Mouse (Mus musculus) spleen, adult 12 weeks (tissue): ENCODE measurements at regions not wholly inside any gene's neighbourhood (a gene's known extent, or its start where the extent isn't known, plus 50 kb on each side); places are given as distances from the start of the nearest gene placed in this dataset.
"Not testable (repeated sequence)": the region's sequence is repeated elsewhere in the genome, so short reads cannot be mapped to it uniquely, and the experiment has no call there.

ENCODE experiments used
- DNase-seq: peaks from one replicate; pipeline ENCODE4 v3.0.0; 2022; ENCODE audit warnings: low spot score

GRCm38 (mm10) chr6:84315175-84315912 is 278.4 kb downstream of the Cyp26b1 start:
- DNase-seq = no peak

DNA sequence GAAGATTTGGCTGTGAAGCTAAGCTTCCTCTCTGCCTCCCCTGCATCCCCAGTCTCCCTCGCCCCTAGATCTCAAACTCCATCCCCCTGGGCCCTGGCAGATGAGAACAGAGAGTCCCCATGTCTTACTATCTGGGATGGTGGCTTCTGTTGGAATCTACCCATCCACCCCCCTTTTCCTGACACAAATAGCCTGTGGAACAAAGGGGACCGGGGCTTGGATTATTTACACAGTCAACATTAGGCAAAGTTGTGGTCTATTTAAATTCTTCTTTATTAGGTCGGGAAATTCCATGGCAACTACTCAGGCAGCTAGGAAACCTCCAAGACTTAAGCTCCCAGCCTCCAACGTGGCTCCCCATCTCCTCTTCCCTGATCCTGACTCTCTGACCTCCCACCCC is 279.9 kb downstream of the Cyp26b1 start:
- DNase-seq = no peak

- no peak for DNase-seq
These were observed 283.0 kb downstream of the Cyp26b1 start for GRCm38 (mm10) chr6:84310635-84311241.

DNA sequence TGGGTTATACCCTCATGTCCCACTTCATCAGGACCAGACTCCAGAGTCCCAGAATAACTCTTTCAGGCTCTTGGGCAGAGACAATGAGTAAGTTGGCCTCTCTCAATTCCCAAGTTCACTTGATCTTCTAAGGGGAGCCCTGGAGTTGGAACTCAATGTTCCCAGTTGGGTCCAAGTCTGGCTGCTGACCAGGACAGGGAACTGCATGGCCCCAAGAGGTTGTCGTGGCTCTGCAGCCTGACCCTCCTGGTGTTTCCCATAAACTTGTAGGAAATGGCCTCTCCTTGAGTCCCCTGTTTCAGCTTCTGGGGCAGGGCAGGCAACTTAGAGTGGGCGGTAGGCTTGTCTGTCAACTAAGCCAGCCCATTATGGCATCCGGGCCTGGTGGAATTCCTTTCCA is 286.2 kb downstream of the Cyp26b1 start:
- DNase-seq = no peak

DNA sequence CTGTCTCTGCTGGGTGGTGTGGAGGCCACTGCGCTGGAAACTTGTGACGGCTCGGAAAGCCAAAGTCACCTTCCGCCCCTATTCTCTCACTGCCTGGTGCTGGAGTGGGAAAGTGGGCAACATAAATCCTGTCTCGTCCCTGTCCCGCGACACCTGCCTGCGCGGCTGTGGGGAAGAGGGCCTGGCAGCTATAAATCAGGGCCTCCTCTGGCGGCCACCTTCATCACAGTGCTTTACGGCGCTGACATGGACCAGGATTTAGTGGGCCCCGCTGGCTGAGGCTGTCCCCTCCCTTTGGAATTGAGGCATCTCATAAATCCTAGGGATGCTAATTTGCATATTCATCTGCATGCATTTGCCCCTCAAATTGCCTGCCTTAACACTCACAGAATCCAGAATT is 287.1 kb downstream of the Cyp26b1 start:
- no peak for DNase-seq

DNA sequence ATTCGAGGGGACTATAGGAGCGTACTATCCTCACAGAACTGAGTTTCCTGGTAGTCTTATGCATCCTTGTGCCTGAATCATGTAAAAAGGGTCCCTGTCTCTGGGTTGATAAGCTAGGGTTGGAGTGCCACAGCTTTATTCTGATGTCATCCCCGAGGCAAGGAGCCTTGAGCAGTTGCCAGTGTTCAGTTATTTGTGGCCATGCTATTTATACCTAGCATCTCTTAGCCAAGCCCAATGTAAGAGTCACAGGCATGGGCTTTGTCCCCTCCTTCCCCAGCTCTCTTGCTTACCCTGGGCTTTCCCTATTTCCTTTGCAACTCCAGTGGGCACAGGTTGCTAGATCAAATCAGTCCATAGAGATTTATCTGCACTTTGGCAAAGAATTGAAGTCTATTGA is 288.6 kb downstream of the Cyp26b1 start:
- DNase-seq = no peak

DNA sequence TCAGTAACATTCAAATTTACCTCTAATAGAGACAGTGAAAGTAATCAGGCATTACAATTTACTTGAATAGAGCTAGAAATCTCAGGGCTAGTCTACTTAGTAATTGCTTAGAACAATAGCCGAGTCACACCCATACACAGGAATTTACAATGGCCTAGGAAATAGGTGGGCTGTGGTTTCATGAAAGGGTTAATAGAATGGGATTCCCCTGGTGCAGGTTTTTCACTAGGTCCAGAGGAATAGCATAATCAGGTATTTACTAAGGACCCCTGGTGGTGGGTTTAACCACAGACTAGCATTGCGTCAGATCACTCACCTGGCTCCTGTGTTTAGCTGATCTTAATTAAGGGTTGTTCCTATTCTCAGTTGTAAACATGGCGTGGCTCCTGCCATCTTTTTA is 290.8 kb downstream of the Cyp26b1 start:
- not testable (repeated sequence) for DNase-seq

DNA sequence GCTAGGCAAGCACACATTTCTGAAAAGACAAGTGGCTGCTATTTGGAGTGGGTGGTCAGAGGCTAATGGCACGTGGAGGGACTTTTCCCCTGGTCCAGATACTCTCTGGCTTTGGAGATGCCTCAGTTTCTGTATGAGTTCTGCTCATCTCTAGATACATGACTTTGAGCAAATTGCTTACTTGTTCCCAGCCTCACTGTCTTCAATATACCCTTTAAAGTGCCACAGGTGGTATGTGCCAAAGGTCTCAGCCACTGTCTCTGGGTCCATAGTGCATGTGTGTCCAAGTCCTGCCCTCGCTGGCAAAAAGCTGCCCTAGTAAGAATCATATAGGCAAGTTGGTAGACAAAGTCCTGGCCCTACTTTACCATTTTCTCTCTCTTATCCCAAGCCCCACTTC is 291.5 kb downstream of the Dysf start:
- no peak for DNase-seq

DNA sequence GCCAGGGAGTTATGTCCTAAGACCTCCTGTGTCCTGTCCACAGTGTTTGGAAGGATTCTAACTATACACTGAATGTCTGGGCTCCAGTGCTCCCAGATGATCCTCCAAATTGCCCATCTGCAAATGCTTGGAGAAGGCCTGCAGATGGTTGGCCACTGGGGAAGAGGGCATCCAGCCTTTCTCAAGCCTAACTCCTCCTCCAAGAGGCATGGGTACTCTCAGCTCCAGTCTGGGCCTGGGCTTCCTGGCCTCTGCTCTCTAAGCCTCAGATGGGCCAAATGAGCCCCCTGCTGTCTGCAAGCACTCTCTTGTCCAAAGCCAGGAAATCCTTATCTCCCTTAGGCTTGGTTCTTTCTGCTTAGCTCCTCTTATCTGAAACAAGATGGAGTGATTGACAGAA is 290.8 kb downstream of the Dysf start:
- no peak for DNase-seq

DNA sequence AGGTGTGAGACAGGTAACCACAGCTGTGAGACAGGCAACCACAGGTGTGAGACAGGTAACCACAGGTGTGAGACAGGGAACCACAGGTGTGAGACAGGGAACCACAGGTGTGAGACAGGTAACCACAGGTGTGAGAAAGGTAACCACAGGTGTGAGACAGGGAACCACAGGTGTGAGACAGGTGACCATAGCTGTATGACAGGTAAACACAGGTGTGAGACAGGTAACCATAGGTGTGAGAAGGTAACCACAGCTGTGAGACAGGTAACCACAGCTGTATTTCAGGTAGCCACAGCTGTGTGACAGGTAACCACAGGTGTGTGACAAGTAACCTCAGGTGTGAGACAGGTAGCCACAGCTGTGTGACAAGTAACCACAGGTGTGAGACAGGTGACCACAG is 265.5 kb downstream of the Dysf start:
- DNase-seq = not testable (repeated sequence)

GRCm38 (mm10) chr6:84272520-84273311 is 264.3 kb downstream of the Dysf start:
- no peak for DNase-seq

- DNase-seq = no peak
These were observed 263.6 kb downstream of the Dysf start for GRCm38 (mm10) chr6:84271966-84272365.

DNA sequence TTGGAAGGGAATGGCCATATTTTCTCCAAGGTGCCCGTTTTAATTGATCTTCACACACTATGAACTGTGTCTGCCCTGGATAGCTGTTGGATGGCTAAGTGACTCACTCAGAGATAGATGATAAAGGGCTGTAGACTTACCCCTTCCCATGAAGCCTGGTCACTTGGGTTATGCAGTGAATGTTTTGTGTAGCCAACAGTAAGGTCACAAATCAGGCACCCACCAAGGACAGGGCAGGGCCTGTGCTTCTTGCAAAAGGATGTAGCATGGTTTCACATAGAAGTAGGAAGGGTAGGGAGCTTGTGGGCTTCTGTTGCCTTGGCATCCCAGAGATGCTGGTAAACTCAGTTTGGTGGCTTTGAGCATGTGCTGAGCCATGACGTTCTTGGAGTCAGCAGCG is 263.1 kb downstream of the Dysf start:
- DNase-seq = no peak

DNA sequence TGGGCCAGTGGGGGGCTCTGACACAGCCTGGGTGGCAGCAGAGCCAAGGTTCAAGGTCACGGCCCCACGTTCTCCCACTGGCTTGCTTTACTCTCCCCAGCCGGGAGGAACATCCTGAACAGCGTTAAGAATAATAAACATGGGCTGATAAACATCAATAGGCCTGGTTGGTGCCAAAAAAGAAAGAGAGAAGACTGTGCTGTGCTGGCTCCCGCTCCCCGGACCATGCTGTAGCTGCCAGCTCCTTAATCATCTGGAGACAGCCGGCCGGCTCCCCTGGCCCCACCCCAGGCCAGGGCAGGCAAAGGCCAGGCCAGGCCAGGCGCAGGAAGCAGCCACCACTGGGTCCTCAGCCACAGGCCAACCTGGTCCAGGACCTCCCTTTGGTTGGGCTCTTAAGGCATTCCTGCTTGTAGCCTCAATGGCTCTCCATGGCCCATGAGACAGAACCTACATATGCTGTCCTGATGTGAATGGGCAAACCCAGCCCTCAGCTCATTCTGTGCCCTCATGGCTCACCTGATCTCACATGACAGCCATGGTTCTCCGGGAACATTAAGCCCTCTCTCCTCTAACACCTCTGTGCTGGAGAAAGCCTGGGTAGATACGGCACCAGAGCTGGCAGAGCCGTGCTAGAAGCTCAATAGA is 262.3 kb downstream of the Dysf start:
- no peak for DNase-seq

DNA sequence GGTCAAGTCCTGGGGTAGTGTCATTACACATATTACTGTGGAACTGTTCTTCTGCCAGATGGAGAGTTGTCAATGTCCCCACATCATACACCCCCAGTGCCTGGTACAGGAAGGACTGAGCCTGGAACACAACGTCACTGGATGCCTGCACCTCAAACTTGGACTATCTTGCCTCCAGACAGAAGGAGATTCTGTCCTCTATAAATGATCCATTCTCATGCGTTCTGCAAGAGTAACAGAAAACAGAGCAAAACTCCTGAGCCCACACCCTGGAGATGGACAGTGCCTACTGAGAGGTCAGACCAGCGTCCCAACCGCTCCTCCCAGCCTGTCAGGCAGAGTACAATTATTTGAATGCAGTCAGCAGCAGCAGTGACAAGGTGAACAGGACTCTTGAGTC is 261.1 kb downstream of the Dysf start:
- DNase-seq = no peak

DNA sequence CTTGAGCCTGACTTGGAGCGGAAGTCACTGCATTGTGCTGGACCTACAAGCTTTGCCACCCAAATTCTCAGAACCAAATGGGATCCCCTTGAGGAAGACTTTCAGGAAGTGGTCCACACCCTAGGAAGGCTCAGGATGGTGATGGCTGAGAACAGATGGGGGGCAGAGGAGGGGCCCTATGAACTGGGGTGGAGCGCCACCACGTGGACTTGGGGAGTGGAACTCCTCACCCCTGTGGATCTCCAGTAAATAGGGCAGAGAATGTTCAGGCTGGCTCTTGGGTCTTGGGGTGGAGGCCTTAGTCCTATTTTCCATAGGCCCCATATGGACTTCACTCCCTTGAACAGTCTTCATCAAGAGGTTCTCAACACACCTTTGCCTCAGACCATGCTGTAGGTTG is 260.6 kb downstream of the Dysf start:
- DNase-seq = no peak

GRCm38 (mm10) chr6:84268111-84268510 is 259.7 kb downstream of the Dysf start:
- no peak for DNase-seq

- no peak for DNase-seq
These were observed 259.1 kb downstream of the Dysf start for GRCm38 (mm10) chr6:84267526-84267925.

- no peak for DNase-seq
These were observed 258.3 kb downstream of the Dysf start for GRCm38 (mm10) chr6:84266736-84267135.

DNA sequence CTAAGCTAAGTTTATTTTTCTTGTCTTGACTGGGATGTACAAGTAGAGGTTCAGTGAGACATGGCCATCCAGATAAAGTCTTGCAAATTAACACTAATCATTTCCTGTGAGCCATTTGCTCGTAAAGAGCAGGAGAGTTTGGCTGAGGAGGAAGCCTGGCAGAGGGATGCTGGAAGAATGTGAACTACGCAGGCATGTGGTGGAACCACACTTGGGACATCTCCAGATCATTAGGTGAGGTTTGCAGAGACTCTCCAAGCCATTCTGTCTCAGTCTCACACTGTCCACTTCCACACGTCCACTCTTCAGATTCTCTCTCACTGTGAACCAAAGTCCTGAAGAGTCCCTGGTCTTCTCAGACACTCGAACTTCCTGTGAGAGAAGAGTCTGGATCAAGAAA is 256.3 kb downstream of the Dysf start:
- DNase-seq = no peak

DNA sequence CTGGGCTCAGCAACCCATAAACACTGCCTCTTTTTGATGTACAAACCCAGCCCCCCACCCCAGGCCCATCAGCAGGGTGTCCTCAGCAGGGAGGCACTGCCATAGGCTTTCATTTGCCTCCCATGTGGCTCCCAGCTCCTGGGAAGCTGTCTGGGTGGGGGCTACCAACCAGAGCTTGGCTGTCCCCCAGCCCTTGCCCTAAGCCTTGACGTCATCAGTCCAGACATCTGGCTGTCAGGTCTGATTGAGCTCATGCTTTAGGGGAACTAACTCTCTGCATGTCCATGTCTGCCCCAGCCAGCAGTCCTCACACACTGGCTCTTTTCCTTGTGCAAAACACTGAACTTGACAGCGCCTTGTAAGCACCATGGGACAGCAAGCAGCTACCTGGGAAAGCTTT is 255.3 kb downstream of the Dysf start:
- DNase-seq = no peak

- no peak for DNase-seq
These were observed 254.4 kb downstream of the Dysf start for GRCm38 (mm10) chr6:84262766-84263165.

GRCm38 (mm10) chr6:84261483-84261882 is 253.1 kb downstream of the Dysf start:
- DNase-seq = no peak
